8 mouse cellular contexts compared by ENCODE assay signal in genomic region chr14:16574925-16575721, GRCm38 (mm10).
A peak's percentile ranks its signal among the peaks of the same experiment; 100 is the strongest.
DNase-seq lines count a peak whose midpoint lies in the region; ATAC-seq lines count a peak whose summit lies in the region.

No protein-coding gene starts in this region.

- peak; percentile 92 for ATAC-seq in hindbrain, embryonic 16.5 days

- peak overlapping the region; percentile 66 for H3K27ac ChIP-seq in hindbrain, embryonic 16.5 days (ENCODE audit: low read depth, low read length)

- intact Hi-C loops in gastrocnemius, postnatal 14 days (cut with DNase I; ENCODE audit: low total_unique reads): no loop called here

- H3K4me1 ChIP-seq in hindbrain, embryonic 16.5 days (ENCODE audit: control insufficient read depth, insufficient read depth, low read depth, low read length): no peaks in the 10 kb centered on the region; the same call in none of the 2 replicates

- peak; percentile 81 for DNase-seq in adrenal gland, postnatal 25 days
- peak; percentile 95 for DNase-seq in embryo, embryonic 11 days
- DNase-seq in gastrocnemius, postnatal 14 days: peak; percentile 82
- peak; percentile 57 to 73 for DNase-seq in left cerebral cortex, adult 18-20 months (ENCODE audit: low spot score in 2 of 2)
- peak; percentile 75 for DNase-seq in lung, postnatal 25 days (ENCODE audit: low spot score)
- peak; percentile 97 for DNase-seq in retina, postnatal 1 day
- no peak for DNase-seq in adipocyte (ENCODE audit: low spot score)

- under 1% methylated on average over 52 of the region's 52 CpGs for WGBS in hindbrain, embryonic 16.5 days

- H3K4me2 ChIP-seq in hindbrain, embryonic 16.5 days (ENCODE audit: low read length): peak overlapping the region; percentile 93

- H3K4me3 ChIP-seq in hindbrain, embryonic 16.5 days (ENCODE audit: low read length): peak overlapping the region; percentile 69

- no peaks in the 10 kb centered on the region for H3K36me3 ChIP-seq in hindbrain, embryonic 16.5 days (ENCODE audit: control insufficient read depth, insufficient read depth, low read length)

- peak overlapping the region; percentile 76 for H3K9ac ChIP-seq in hindbrain, embryonic 16.5 days (ENCODE audit: low read depth, low read length)

- no peaks in the 10 kb centered on the region for H3K9me3 ChIP-seq in hindbrain, embryonic 16.5 days (ENCODE audit: control insufficient read depth, low read length)

- H3K27me3 ChIP-seq in hindbrain, embryonic 16.5 days (replicated peaks; ENCODE audit: control insufficient read depth, insufficient read depth, low read length): peaks cover 3% of the 10 kb centered on the region
